ENCODE assay signal across 32 mouse cellular contexts in genomic region chr13:34983479-34983878, GRCm38 (mm10). TPM values are rescaled to one million over a fixed set of nuclear protein-coding genes. Genes with fewer than 3 reads are reported as not detected.
"Had no signal": no experiment of that assay in that cellular context is flagged by ENCODE, and none has a peak within 500 bp of the region (broad histone marks: within the 10 kb centered on the region; RNA-seq: fewer than 3 reads in every experiment).

No protein-coding gene starts in this region.

RNA-seq across cellular contexts. Expression of gene Eci3, which starts 19.9 kb away (rescaled TPM):
- polyA plus RNA-seq: limb, embryonic 10.5 days had no signal

RNA-seq across cellular contexts. Expression of gene 4933417A18Rik, which starts 59.3 kb away (rescaled TPM):
- total RNA-seq: gastrocnemius, adult 18-20 months; gastrocnemius, adult 8-10 months; gastrocnemius, postnatal 14 days; gastrocnemius, postnatal 36 days; heart, adult 18-20 months; heart, adult 8-10 months; heart, postnatal 10 days; heart, postnatal 25 days; heart, postnatal 4 days; layer of hippocampus, adult 2 months; layer of hippocampus, postnatal 10 days; layer of hippocampus, postnatal 25 days; left cerebral cortex, adult 2 months; left cerebral cortex, postnatal 14 days; left cerebral cortex, postnatal 36 days had no signal
- polyA plus RNA-seq: gonadal fat pad, adult 2 months; heart, embryonic 10.5 days; heart, embryonic 12.5 days; heart, embryonic 14.5 days; heart, embryonic 16.5 days; hindbrain, embryonic 10.5 days; hindbrain, embryonic 12.5 days; hindbrain, embryonic 14.5 days; hindbrain, embryonic 16.5 days; inflammation-experienced regulatory T-cells, adult 6 months; intestine, embryonic 15.5 days; intestine, postnatal 0 days; kidney, embryonic 14.5 days; kidney, embryonic 16.5 days; limb, embryonic 10.5 days; limb, embryonic 12.5 days; limb, embryonic 14.5 days had no signal

RNA-seq across cellular contexts. Expression of gene Fam217a, which starts 59.4 kb away (rescaled TPM):
- total RNA-seq: gastrocnemius, adult 18-20 months; gastrocnemius, adult 8-10 months; gastrocnemius, postnatal 14 days had no signal
- polyA plus RNA-seq: inflammation-experienced regulatory T-cells, adult 6 months had no signal
